Mouse (Mus musculus): ENCODE data around the gene Rpl38. TPM values are rescaled to one million over a fixed set of nuclear protein-coding genes. Genes with fewer than 3 reads are reported as not detected.

Rpl38 gene
- polyA plus RNA-seq, 1 experiment from 2014 or later, result 943 TPM

- H3K4me2 ChIP-seq (ENCODE audit: low read depth, low read length, severe bottlenecking), result no peak overlapping the region
- H3K9ac ChIP-seq (ENCODE audit: low read length), result no peak overlapping the region
- no peaks in the 10 kb centered on the region; the same call in 1 of the 2 replicates for H3K36me3 ChIP-seq (ENCODE audit: control insufficient read depth, insufficient read depth, low read length)
- WGBS, result 92% methylated on average over 3 of the region's 3 CpGs
- H3K9me3 ChIP-seq (ENCODE audit: control insufficient read depth, low read length), result no peaks in the 10 kb centered on the region
- DNase-seq (ENCODE audit: low spot score) (no peak), ATAC-seq (replicated peaks; ENCODE audit: low FRiP score) (no peak)
- no peak overlapping the region for H3K27ac ChIP-seq (ENCODE audit: low read depth, low read length)
- no peak overlapping the region for H3K4me3 ChIP-seq (ENCODE audit: low read depth, low read length)
- no peaks in the 10 kb centered on the region for H3K4me1 ChIP-seq (replicated peaks; ENCODE audit: control insufficient read depth, insufficient read depth, low read length)
- H3K27me3 ChIP-seq (ENCODE audit: control insufficient read depth, insufficient read depth, low read length), result no peaks in the 10 kb centered on the region
These were observed 43.1 kb downstream of the Rpl38 start for GRCm38 (mm10) chr11:114711393-114711792.

GRCm38 (mm10) chr11:114711861-114712260 is 43.5 kb downstream of the Rpl38 start:
- no peak for ATAC-seq (replicated peaks; ENCODE audit: low FRiP score)
- Histone ChIP-seq H3K36me3 (ENCODE audit: control insufficient read depth, insufficient read depth, low read length) (no peaks in the 10 kb centered on the region; the same call in 1 of the 2 replicates), H3K4me2 (ENCODE audit: low read depth, low read length, severe bottlenecking) (no peak overlapping the region), H3K27ac (ENCODE audit: low read depth, low read length) (no peak overlapping the region), H3K4me1 (replicated peaks; ENCODE audit: control insufficient read depth, insufficient read depth, low read length) (no peaks in the 10 kb centered on the region), H3K4me3 (ENCODE audit: low read depth, low read length) (no peak overlapping the region), H3K27me3 (ENCODE audit: control insufficient read depth, insufficient read depth, low read length) (no peaks in the 10 kb centered on the region), H3K9ac (ENCODE audit: low read length) (no peak overlapping the region), H3K9me3 (ENCODE audit: control insufficient read depth, low read length) (no peaks in the 10 kb centered on the region)
- 92% methylated on average over 12 of the region's 12 CpGs for WGBS
- no peak for DNase-seq (ENCODE audit: low spot score)

- ATAC-seq (replicated peaks; ENCODE audit: low FRiP score) (no peak), DNase-seq (ENCODE audit: low spot score) (no peak)
- Histone ChIP-seq H3K27ac (ENCODE audit: low read depth, low read length) (no peak overlapping the region), H3K4me3 (ENCODE audit: low read depth, low read length) (no peak overlapping the region), H3K9ac (ENCODE audit: low read length) (no peak overlapping the region), H3K27me3 (ENCODE audit: control insufficient read depth, insufficient read depth, low read length) (no peaks in the 10 kb centered on the region), H3K36me3 (ENCODE audit: control insufficient read depth, insufficient read depth, low read length) (no peaks in the 10 kb centered on the region; the same call in 1 of the 2 replicates), H3K4me2 (ENCODE audit: low read depth, low read length, severe bottlenecking) (no peak overlapping the region), H3K9me3 (ENCODE audit: control insufficient read depth, low read length) (no peaks in the 10 kb centered on the region), H3K4me1 (replicated peaks; ENCODE audit: control insufficient read depth, insufficient read depth, low read length) (no peaks in the 10 kb centered on the region)
- WGBS, result 90% methylated on average over 6 of the region's 6 CpGs
These were observed 46.2 kb downstream of the Rpl38 start for GRCm38 (mm10) chr11:114714526-114714925.

DNA sequence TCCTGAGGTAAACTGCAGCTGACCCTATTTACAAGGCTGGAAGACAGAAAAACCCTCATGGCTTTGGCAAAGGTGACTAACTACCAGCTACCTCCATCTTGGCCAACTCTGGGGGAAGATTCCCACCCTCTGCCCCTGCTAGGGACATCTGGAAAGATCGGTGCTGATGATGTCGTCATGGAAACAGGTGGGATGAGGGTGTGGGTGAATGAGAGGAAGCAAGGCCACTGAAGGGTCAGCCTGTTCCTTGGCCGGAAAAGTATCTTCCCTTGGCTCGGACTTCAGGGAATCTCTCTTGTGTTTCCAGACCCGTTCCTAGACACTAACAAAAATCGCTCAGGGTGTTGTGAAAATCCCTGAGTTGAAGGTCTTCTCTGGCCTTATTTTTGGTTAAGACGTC is 47.2 kb downstream of the Rpl38 start:
- 79% methylated on average over 7 of the region's 7 CpGs for WGBS
- H3K9ac ChIP-seq (ENCODE audit: low read length), result no peak overlapping the region
- H3K9me3 ChIP-seq (ENCODE audit: control insufficient read depth, low read length), result no peaks in the 10 kb centered on the region
- H3K4me2 ChIP-seq (ENCODE audit: low read depth, low read length, severe bottlenecking), result no peak overlapping the region
- DNase-seq (ENCODE audit: low spot score), result no peak
- H3K36me3 ChIP-seq (ENCODE audit: control insufficient read depth, insufficient read depth, low read length), result no peaks in the 10 kb centered on the region; the same call in 1 of the 2 replicates
- no peaks in the 10 kb centered on the region for H3K4me1 ChIP-seq (replicated peaks; ENCODE audit: control insufficient read depth, insufficient read depth, low read length)
- H3K27ac ChIP-seq (ENCODE audit: low read depth, low read length), result no peak overlapping the region
- H3K27me3 ChIP-seq (ENCODE audit: control insufficient read depth, insufficient read depth, low read length), result no peaks in the 10 kb centered on the region
- no peak for ATAC-seq (replicated peaks; ENCODE audit: low FRiP score)
- no peak overlapping the region for H3K4me3 ChIP-seq (ENCODE audit: low read depth, low read length)

DNA sequence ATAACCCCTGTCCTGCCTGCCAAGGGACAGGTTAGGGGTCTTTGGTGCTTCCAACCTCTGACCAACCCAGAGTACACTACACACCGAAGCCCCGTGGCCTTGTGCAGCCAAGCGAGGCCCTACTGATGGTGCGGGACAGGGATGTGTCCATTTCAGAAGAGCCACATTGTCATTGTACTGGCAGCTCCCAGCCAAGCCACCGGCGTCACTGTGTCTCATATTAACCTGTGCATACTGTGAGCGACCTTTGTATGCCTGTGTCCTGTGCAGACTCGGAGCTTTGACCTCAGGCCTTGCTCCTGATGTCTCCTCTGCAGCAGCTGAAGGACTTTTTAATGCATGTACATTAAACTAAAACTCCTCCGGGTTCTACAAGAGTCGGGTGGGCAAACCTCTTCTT is 52.2 kb downstream of the Rpl38 start:
- Histone ChIP-seq H3K4me3 (ENCODE audit: low read depth, low read length) (no peak overlapping the region), H3K27ac (ENCODE audit: low read depth, low read length) (no peak overlapping the region), H3K36me3 (ENCODE audit: control insufficient read depth, insufficient read depth, low read length) (no peaks in the 10 kb centered on the region), H3K4me1 (replicated peaks; ENCODE audit: control insufficient read depth, insufficient read depth, low read length) (no peaks in the 10 kb centered on the region), H3K9me3 (ENCODE audit: control insufficient read depth, low read length) (no peaks in the 10 kb centered on the region), H3K27me3 (ENCODE audit: control insufficient read depth, insufficient read depth, low read length) (no peaks in the 10 kb centered on the region), H3K9ac (ENCODE audit: low read length) (no peak overlapping the region), H3K4me2 (ENCODE audit: low read depth, low read length, severe bottlenecking) (no peak overlapping the region)
- DNase-seq (ENCODE audit: low spot score) (no peak), ATAC-seq (replicated peaks; ENCODE audit: low FRiP score) (no peak)
- 93% methylated on average over 10 of the region's 10 CpGs for WGBS

Other genes starting within 250 kb of the Rpl38 start
- 10.5 and 11.7 TPM in 2 replicates for gene Ttyh2, start 6.9 kb downstream of the Rpl38 start, polyA plus RNA-seq (2014; fragmentation: Nextera tagmentation; extraction: Ambion mirVana)
- gene Dnaic2, start 58.9 kb downstream of the Rpl38 start, polyA plus RNA-seq (2014; fragmentation: Nextera tagmentation; extraction: Ambion mirVana), result 0.96 and 1.1 TPM in 2 replicates
- gene Kif19a, start 96.9 kb downstream of the Rpl38 start, polyA plus RNA-seq (2014; fragmentation: Nextera tagmentation; extraction: Ambion mirVana), result 0.83 and 1.2 TPM in 2 replicates
- 42.2 and 47.3 TPM in 2 replicates for gene Btbd17, start 127.4 kb downstream of the Rpl38 start, polyA plus RNA-seq (2014; fragmentation: Nextera tagmentation; extraction: Ambion mirVana)
- not detected in 2 replicates for gene Gpr142, start 130.4 kb downstream of the Rpl38 start, polyA plus RNA-seq (2014; fragmentation: Nextera tagmentation; extraction: Ambion mirVana)
- gene Gprc5c, start 182.6 kb downstream of the Rpl38 start, polyA plus RNA-seq (2014; fragmentation: Nextera tagmentation; extraction: Ambion mirVana), result 14.1 and 14.4 TPM in 2 replicates
- 0.35 and 0.64 TPM in 2 replicates for gene Cd300a, start 221.5 kb downstream of the Rpl38 start, polyA plus RNA-seq (2014; fragmentation: Nextera tagmentation; extraction: Ambion mirVana)